Mouse (Mus musculus) lung, adult 18-20 months (tissue): Measurements from ENCODE around the gene Zfp78.
"Not testable (repeated sequence)": the region's sequence is repeated elsewhere in the genome, so short reads cannot be mapped to it uniquely, and the experiment has no call there.

ENCODE experiments used
- DNase-seq, 2 experiments: peaks; one replicate each; pipeline ENCODE4 v3.0.0; 2022; ENCODE audit warnings: mixed read lengths in 2 of 2

The Zfp78 gene

GRCm38 (mm10) chr7:6363047-6363488, at the start of gene Zfp78:
Gene Zfp78, plus strand, starts transcription at chr7:6363280.
- peak; percentile 88 to 89 for DNase-seq

- DNase-seq: no peak
These were observed 32.4 kb upstream of the Zfp78 start for GRCm38 (mm10) chr7:6330458-6331232.

- DNase-seq: peak; percentile 82 to 87
These were observed 31.7 kb upstream of the Zfp78 start, which contains the start of gene Zfp583 for GRCm38 (mm10) chr7:6331233-6331956. Gene Zfp583, minus strand, starts transcription at chr7:6331285.

- DNase-seq: no peak
These were observed 23.2 kb upstream of the Zfp78 start for GRCm38 (mm10) chr7:6339865-6340264.

- DNase-seq: peak; percentile 33 to 36
These were observed 19.5 kb upstream of the Zfp78 start, which contains the start of gene Gm3854 for GRCm38 (mm10) chr7:6343501-6344071. Gene Gm3854, plus strand, starts transcription at chr7:6343759.

GRCm38 (mm10) chr7:6344124-6344523, 19.0 kb upstream of the Zfp78 start:
- no peak for DNase-seq

- no peak for DNase-seq
These were observed 5.0 kb upstream of the Zfp78 start for GRCm38 (mm10) chr7:6358121-6358520.

GRCm38 (mm10) chr7:6358937-6359590, 4.0 kb upstream of the Zfp78 start:
- peak in 1 of 2 experiments; percentile 23 for DNase-seq

- no peak for DNase-seq
These were observed 2.5 kb upstream of the Zfp78 start for GRCm38 (mm10) chr7:6360477-6361060.

- no peak for DNase-seq
These were observed 1.3 kb upstream of the Zfp78 start for GRCm38 (mm10) chr7:6361756-6362155.

- peak; percentile 98 to 99 for DNase-seq
These were observed 623 bp upstream of the Zfp78 start for GRCm38 (mm10) chr7:6362268-6363046.

- DNase-seq: no peak
These were observed 1.7 kb downstream of the Zfp78 start for GRCm38 (mm10) chr7:6364761-6365160.

- no peak for DNase-seq
These were observed 4.1 kb downstream of the Zfp78 start for GRCm38 (mm10) chr7:6367185-6367584.

- DNase-seq: not testable (repeated sequence)
These were observed 5.1 kb downstream of the Zfp78 start for GRCm38 (mm10) chr7:6368146-6368545.

GRCm38 (mm10) chr7:6369460-6369859, 6.4 kb downstream of the Zfp78 start:
- DNase-seq: no peak

GRCm38 (mm10) chr7:6372993-6373392, 9.9 kb downstream of the Zfp78 start:
- DNase-seq: no peak

GRCm38 (mm10) chr7:6378441-6378840, 15.4 kb downstream of the Zfp78 start:
- no peak for DNase-seq

- no peak for DNase-seq
These were observed 18.4 kb downstream of the Zfp78 start for GRCm38 (mm10) chr7:6381431-6381830.

- peak; percentile 93 to 95 for DNase-seq
These were observed 20.0 kb downstream of the Zfp78 start, which contains the start of gene Zfp28 for GRCm38 (mm10) chr7:6383044-6383455. Gene Zfp28, plus strand, starts transcription at chr7:6383295.

- DNase-seq: no peak
These were observed 20.9 kb downstream of the Zfp78 start for GRCm38 (mm10) chr7:6384011-6384410.

- peak in 1 of 2 experiments; percentile 12 for DNase-seq
These were observed 23.9 kb downstream of the Zfp78 start for GRCm38 (mm10) chr7:6386995-6387394.

GRCm38 (mm10) chr7:6388971-6389370, 25.9 kb downstream of the Zfp78 start:
- no peak for DNase-seq
